Mouse (Mus musculus) stomach, postnatal 0 days (tissue): ENCODE measurements around the gene 2810408A11Rik. TPM values are rescaled to one million over a fixed set of nuclear protein-coding genes. Genes with fewer than 3 reads are reported as not detected.

Experiments
- ATAC-seq: fragments of 200-750 bp; cut with Nextera tagmentation; 2 replicates; pipeline ENCODE4 v1.8.0; 2017; ENCODE audit not compliant: low FRiP score, low TSS enrichment
- DNase-seq: peaks from one replicate; pipeline ENCODE4 v3.0.0-alpha.2; 2016; ENCODE audit warnings: low spot score
- H3K27ac ChIP-seq: fragments of 300-500 bp; sonication (generic); replicated peaks from 2 replicates; pipeline ENCODE4 v1.5.1; 2014; ENCODE audit warnings: mild to moderate bottlenecking, control low read depth
- H3K27me3 ChIP-seq: fragments of 300-500 bp; sonication (generic); 2 replicates; pipeline ENCODE4 v1.6.1; 2014; ENCODE audit warnings: low read length; ENCODE audit not compliant: control insufficient read depth, insufficient read depth
- H3K36me3 ChIP-seq: fragments of 300-500 bp; sonication (generic); 2 replicates; pipeline ENCODE4 v1.6.1; 2014; ENCODE audit warnings: low read length, mixed read lengths; ENCODE audit not compliant: control insufficient read depth, insufficient read depth
- H3K4me1 ChIP-seq: fragments of 300-500 bp; sonication (generic); replicated peaks from 2 replicates; pipeline ENCODE4 v1.6.1; 2014; ENCODE audit warnings: antibody characterized with exemption; ENCODE audit not compliant: control insufficient read depth, insufficient read depth
- H3K4me2 ChIP-seq: fragments of 300-500 bp; sonication (generic); replicated peaks from 2 replicates; pipeline ENCODE4 v1.6.1; 2014; ENCODE audit warnings: low read depth, mild to moderate bottlenecking, control low read depth, moderate library complexity
- H3K4me3 ChIP-seq: fragments of 300-500 bp; sonication (generic); 2 replicates; pipeline ENCODE4 v1.5.1; 2014; ENCODE audit warnings: low read depth, low read length, control low read depth
- H3K9ac ChIP-seq: fragments of 300-500 bp; sonication (generic); 2 replicates; pipeline ENCODE4 v1.6.1; 2014; ENCODE audit warnings: mild to moderate bottlenecking, low read length, control low read depth, mixed read lengths
- H3K9me3 ChIP-seq: fragments of 300-500 bp; sonication (generic); 2 replicates; pipeline ENCODE4 v1.6.1; 2016; ENCODE audit warnings: low read length; ENCODE audit not compliant: control insufficient read depth
- CTCF ChIP-seq: IDR thresholded peaks from 2 replicates; pipeline ENCODE4 v1.5.1; 2016; ENCODE audit warnings: antibody characterized with exemption, low read depth, mild to moderate bottlenecking, moderate library complexity
- EP300 ChIP-seq: optimal IDR thresholded peaks from 2 replicates; pipeline ENCODE3; 2016; ENCODE audit warnings: antibody characterized with exemption
- WGBS: fragments of 180-500 bp; shearing (Covaris S2); extraction: QIAGEN DNeasy Blood & Tissue Kit; methylation state at CpG from one replicate; pipeline ENCODE4 v1.1.7; 2014; 5-methylcytosine and 5-hydroxymethylcytosine counted together
- polyA plus RNA-seq: library from polyadenylated mRNA; unstranded; fragments of >200 nt; fragmentation: Nextera tagmentation; extraction: Ambion mirVana; gene quantifications from 2 replicates; pipeline ENCODE4 v1.2.1, GENCODE M21; 2015

Gene 2810408A11Rik
- 5.6 and 5.9 TPM in 2 replicates for polyA plus RNA-seq

DNA sequence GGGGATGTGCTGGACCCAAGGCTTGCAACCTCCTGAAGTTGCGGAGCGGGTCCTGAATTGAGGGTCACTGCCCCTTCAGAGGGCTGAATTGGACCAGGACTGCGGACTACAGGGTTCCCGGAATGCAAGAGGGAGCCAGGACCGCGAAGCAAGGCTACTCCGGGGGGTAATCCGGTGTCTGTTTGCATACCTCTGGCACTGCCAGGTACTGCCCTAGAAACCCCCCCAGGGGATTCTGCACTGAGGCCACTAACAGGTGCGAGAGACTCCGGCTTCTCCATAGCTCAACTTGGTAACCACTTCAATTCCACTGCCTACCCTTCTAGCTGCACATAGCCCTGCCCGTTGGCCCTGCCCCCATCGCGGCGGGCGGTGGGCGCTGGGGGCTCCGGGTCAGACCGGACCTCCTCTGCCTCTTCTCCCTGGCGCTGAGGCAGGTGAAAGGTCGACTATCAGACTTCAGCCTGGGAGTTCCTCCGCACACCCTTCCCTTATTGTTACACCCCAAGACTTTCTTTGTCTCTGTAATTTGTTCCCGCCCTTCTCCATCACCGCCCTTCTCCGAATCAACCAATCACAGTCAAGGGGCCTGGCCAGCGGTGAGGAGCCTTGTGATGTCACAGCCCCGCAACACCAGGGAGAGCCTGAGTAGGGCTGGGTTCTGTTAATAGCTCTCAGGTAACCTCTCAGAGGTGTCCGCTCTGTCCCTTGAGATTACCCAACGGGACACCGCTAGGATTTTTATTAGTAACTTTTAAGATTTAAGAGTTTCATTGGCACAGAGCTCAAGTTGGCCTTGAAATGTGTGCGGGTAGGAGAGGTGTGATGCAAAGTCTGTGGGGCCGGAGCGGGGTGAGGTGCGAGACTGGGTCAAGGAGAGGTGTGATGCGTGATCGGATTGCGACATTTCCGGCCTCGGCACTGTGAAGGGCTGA, at the start of gene 2810408A11Rik, which contains the start of gene Neurl4:
Gene 2810408A11Rik, minus strand, starts transcription at position 517 of the 935 bp plus-strand sequence.
Gene Neurl4, plus strand, starts transcription at position 602 of the 935 bp plus-strand sequence.
- under 1% methylated on average over 31 of the region's 38 CpGs for WGBS
- Histone ChIP-seq H3K36me3 (peaks cover 8% of the 10 kb centered on the region; the same call in 1 of the 2 replicates), H3K4me1 (peaks cover 4% of the 10 kb centered on the region; the same call in 1 of the 2 replicates), H3K9ac (peak within 1 kb of the TSS; percentile 84), H3K27ac (peak within 1 kb of the TSS; percentile 98), H3K4me3 (peak within 1 kb of the TSS; percentile 79), H3K4me2 (peak within 1 kb of the TSS; percentile 95), H3K9me3 (no peaks in the 10 kb centered on the region), H3K27me3 (no peaks in the 10 kb centered on the region)
- TF ChIP-seq CTCF (no peak), EP300 (peak; percentile 78)
- DNase-seq = peak; percentile 93
- ATAC-seq = peak; percentile 94

DNA sequence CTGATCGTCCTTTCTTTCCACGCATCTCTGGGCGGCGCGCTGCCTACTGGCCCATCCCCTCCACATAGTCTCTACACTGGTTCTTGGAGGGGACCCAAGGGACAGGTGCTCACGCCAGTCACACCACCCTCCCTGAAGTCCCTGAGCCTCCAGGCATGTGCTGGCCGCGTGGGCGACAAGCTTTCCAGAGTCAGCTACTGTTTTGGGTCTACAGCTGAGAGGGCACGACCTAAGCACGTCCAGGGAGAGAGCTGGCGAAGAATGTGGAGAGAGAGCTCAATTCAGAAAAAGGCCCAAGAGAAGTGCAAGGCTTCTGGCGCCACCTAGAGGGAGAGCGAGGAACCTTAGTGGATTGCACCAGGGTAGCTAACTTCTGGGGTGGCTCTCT, 48.0 kb upstream of the 2810408A11Rik start:
- Histone ChIP-seq H3K4me2 (peak overlapping the region; percentile 66), H3K9ac (no peak overlapping the region), H3K4me3 (peak overlapping the region; percentile 49), H3K9me3 (no peaks in the 10 kb centered on the region), H3K27me3 (no peaks in the 10 kb centered on the region), H3K27ac (peak overlapping the region; percentile 89), H3K4me1 (no peaks in the 10 kb centered on the region), H3K36me3 (peaks cover 3% of the 10 kb centered on the region; the same call in 1 of the 2 replicates)
- 0% methylated on average over 14 of the region's 14 CpGs for WGBS
- no peak for TF ChIP-seq EP300
- TF ChIP-seq CTCF = peak; percentile 97
- DNase-seq (peak; percentile 90), ATAC-seq (peak; percentile 58)

DNA sequence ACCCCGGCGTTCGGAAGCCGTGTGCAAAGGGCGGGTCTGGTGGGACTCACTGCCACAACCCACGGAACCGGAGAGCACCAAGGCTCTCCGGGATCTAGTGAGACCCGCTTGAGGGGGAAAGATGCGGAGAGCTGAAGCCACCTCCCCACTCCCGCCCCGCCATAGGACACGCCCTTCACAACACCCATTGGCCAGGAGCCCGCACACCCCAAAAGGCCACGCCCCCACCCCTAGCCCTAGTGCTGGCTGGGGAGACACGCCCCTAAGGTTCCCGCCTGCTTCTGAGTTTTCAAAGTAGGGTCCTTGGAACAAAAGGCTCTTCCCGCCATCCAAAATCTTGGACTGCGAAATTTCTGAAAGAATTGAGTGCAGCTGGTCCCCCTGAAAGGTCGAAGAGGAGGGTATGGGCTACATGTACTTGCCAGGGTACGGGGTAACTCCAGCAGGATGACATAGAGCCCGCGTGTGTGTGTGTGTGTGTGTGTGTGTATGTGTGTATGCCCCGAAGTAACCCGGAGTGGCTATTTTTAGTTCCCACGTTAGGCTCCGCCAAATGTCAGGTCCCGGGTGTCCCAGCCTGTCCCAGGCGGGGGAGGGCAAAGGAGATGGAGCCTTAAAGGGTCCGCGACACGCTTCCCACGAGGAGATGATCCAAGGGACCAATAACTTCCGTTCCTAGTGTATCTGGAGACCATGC, 47.4 kb upstream of the 2810408A11Rik start, which contains the start of gene Slc2a4:
Gene Slc2a4, minus strand, starts transcription at position 123 of the 697 bp plus-strand sequence.
- under 1% methylated on average over 34 of the region's 34 CpGs for WGBS
- Histone ChIP-seq H3K27ac (peak within 1 kb of the TSS; percentile 89), H3K36me3 (peaks cover 3% of the 10 kb centered on the region; the same call in 1 of the 2 replicates), H3K27me3 (no peaks in the 10 kb centered on the region), H3K4me2 (peak within 1 kb of the TSS; percentile 66), H3K9ac (peak within 1 kb of the TSS; percentile 63), H3K4me3 (peak within 1 kb of the TSS; percentile 49), H3K9me3 (no peaks in the 10 kb centered on the region), H3K4me1 (no peaks in the 10 kb centered on the region)
- ATAC-seq (peak; percentile 91), DNase-seq (peak; percentile 95)
- no peak for TF ChIP-seq EP300

DNA sequence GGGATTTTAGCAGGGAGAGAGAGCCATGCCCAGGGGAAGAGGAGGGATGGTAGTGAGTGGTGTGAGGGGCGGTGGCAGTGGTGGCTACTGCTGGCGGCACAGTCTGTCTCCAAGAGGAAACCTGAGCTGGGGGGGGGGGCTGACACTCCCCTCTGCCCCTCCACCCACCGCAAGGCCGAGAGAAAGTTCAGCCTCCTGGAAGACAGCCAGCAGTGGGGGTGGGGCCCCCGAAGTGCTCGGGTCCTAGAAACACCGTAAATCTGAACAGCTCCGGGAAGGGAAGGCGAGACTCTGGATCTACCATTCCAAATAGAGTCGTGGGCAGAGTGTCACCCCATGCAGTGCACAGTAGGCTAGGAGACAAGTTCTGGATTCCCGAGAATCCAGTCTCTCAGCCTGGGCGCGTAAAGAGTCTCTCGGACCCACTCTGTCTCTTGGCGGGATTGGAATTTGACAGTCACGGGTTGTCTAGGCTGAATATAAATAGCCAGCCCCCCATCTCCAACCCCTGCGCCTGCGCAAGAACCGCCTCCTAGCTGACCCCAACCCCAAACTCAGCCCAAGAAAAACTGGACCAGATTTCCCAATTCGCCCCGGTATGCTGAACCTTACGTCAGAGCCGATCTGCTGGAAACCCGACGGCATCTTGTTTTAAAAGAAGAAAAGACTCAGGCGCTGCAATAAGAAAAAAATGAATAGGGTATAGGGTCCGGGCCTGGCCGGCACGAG, 46.7 kb upstream of the 2810408A11Rik start:
- peak overlapping the region; percentile 89 for H3K27ac ChIP-seq
- H3K9me3 ChIP-seq = no peaks in the 10 kb centered on the region
- peak; percentile 39; the same call in 1 of the 2 replicates for ATAC-seq
- H3K9ac ChIP-seq = peak overlapping the region; percentile 63
- TF ChIP-seq CTCF (no peak), EP300 (no peak)
- H3K4me1 ChIP-seq = no peaks in the 10 kb centered on the region
- no peaks in the 10 kb centered on the region for H3K27me3 ChIP-seq
- H3K4me2 ChIP-seq = peak overlapping the region; percentile 66
- peaks cover 3% of the 10 kb centered on the region; the same call in 1 of the 2 replicates for H3K36me3 ChIP-seq
- 5% methylated on average over 28 of the region's 29 CpGs for WGBS
- H3K4me3 ChIP-seq = peak overlapping the region; percentile 49
- DNase-seq = peak; percentile 51
